Mouse (Mus musculus) limb, embryonic 10.5 days (tissue): ENCODE measurements around the gene Araf. TPM values are rescaled to one million over a fixed set of nuclear protein-coding genes. Genes with fewer than 3 reads are reported as not detected.

Experiments used
- DNase-seq: peaks from one replicate; pipeline ENCODE4 v3.0.0-alpha.2; 2017; ENCODE audit warnings: low spot score
- H3K27ac ChIP-seq: fragments of 300-500 bp; sonication (generic); 2 replicates; pipeline ENCODE4 v1.5.1; 2016; ENCODE audit warnings: mild to moderate bottlenecking
- H3K27me3 ChIP-seq: fragments of 300-500 bp; sonication (generic); 2 replicates; pipeline ENCODE4 v1.6.1; 2016; ENCODE audit warnings: low read depth, mild to moderate bottlenecking; ENCODE audit not compliant: poor library complexity, severe bottlenecking
- H3K36me3 ChIP-seq: fragments of 300-500 bp; sonication (generic); 2 replicates; pipeline ENCODE4 v1.6.1; 2016; ENCODE audit warnings: mild to moderate bottlenecking, moderate library complexity
- H3K4me1 ChIP-seq: fragments of 300-500 bp; sonication (generic); 2 replicates; pipeline ENCODE4 v1.6.1; 2016
- H3K4me3 ChIP-seq: fragments of 300-500 bp; sonication (generic); 2 replicates; pipeline ENCODE4 v1.5.1; 2016; ENCODE audit warnings: mild to moderate bottlenecking, moderate library complexity
- H3K9me3 ChIP-seq: fragments of 300-500 bp; sonication (generic); replicated peaks from 2 replicates; pipeline ENCODE4 v1.6.1; 2016; ENCODE audit warnings: mild to moderate bottlenecking
- WGBS: fragments of 180-500 bp; shearing (Covaris S2); methylation state at CpG from one replicate; pipeline ENCODE4 v1.1.7; 2016; 5-methylcytosine and 5-hydroxymethylcytosine counted together
- microRNA-seq: library from miRNA; unstranded; fragments of <30 nt; microRNA quantifications from one replicate; pipeline ENCODE4, GENCODE M21; 2017
- polyA plus RNA-seq: library from polyadenylated mRNA; unstranded; fragments of >200 nt; fragmentation: Nextera tagmentation; extraction: Ambion mirVana; gene quantifications from 2 replicates; pipeline ENCODE4 v1.2.1, GENCODE M21; 2016

The Araf gene
- polyA plus RNA-seq, 1 experiment from 2014 or later, result 96.4 TPM

DNA sequence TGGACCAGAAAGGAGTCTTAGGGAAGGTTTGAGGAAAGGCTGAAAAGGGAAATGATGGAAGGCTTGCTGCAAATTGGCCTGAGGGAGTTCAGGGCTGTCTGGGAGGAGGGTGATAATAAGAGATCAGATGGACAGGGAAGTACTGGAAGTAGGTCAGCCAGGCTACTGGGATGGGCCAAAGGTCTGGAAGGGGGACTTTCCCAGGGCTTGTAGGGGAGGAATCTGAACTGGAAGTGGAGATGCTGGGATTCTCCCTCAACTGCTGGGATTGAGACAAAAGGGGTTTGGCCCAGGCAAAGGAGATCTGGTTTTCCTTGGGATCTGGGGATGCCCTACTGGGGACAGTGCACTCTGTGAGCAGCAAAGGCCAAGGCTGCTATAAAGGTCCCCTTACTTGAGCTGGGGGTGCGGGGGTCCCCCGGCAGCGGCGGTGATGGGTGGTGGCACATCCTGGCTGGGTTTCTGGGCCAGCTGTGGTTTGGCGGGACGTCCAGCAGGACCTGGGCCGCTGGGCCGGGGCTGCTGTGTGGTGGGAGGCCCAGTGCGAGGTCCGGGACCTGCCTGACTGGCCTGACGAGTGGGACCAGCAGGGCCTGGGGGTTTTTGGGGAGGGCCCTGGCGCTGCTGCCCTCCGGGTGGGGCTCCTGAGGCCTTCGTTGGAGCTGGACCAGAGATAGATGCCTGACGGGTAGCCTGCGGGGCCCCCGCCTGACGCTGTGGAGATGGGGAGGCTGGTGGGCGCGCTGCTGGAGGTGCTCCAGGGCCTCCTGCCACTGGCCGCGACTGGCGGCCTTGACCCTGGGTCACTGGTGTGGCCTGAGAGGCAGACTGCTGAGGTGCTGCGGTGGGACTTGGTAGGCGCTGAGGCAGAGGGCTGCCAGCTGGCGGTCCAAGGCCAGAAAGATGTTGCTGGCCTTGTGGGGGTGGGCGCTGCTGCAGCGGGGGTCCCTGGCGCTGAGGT is 64.8 kb downstream of the Araf start:
- peak overlapping the region; percentile 37 for H3K27ac ChIP-seq
- H3K36me3 ChIP-seq, result peaks cover 19% of the 10 kb centered on the region
- WGBS, result 38% methylated on average over 29 of the region's 29 CpGs
- peaks cover 4% of the 10 kb centered on the region; the same call in 1 of the 2 replicates for H3K9me3 ChIP-seq
- H3K4me1 ChIP-seq, result peaks cover 11% of the 10 kb centered on the region
- no peak for DNase-seq
- H3K27me3 ChIP-seq, result no peaks in the 10 kb centered on the region
- no peak overlapping the region for H3K4me3 ChIP-seq

DNA sequence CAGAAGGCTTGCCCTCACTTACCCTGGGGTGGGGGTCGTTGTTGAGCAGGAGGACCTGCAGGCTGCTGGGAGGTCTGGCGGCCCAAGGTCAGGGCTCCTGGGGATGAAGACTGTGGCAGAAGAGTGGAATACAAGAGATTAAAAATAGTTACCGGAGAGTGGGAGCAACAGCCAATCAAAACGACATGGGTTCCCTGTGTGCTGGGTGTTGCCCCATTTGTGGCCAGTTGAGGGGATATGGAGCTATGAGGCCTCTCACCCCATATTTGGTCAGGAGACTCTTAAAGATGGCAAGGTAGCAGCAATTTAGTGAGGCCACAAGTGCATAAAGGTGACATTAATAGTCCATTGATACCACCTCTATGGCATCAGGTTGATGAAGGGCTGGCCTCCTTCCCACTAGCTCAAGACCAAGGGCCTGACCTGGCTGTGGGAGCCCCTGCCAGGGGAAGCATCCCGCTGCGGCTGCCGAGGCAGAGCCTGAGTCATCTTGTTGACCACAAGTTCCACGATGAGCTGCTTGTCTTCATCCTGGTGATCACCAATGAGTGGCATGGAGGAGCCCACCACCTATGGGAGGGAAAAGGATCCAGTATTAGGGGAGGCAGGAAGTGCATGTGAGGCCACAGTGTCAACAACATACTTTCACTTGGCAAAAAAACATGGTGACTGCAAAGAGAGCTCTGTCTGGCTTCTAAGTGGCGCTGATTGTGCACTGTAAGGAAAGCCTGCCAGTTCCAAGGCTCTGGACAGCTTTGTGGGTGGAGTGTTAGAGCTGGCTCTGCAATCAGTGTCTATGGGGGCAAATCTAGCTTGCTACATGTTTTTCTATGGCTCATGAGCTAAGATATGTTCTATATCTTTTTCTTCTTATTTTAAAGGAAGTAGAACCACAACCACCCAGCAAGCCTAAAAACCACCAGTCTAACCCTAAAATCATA is 65.8 kb downstream of the Araf start:
- Histone ChIP-seq H3K4me3 (no peak overlapping the region), H3K4me1 (peaks cover 11% of the 10 kb centered on the region), H3K27me3 (no peaks in the 10 kb centered on the region), H3K36me3 (peaks cover 9% of the 10 kb centered on the region), H3K9me3 (peaks cover 4% of the 10 kb centered on the region; the same call in 1 of the 2 replicates), H3K27ac (no peak overlapping the region)
- WGBS, result 90% methylated on average over 9 of the region's 9 CpGs
- DNase-seq, result no peak

DNA sequence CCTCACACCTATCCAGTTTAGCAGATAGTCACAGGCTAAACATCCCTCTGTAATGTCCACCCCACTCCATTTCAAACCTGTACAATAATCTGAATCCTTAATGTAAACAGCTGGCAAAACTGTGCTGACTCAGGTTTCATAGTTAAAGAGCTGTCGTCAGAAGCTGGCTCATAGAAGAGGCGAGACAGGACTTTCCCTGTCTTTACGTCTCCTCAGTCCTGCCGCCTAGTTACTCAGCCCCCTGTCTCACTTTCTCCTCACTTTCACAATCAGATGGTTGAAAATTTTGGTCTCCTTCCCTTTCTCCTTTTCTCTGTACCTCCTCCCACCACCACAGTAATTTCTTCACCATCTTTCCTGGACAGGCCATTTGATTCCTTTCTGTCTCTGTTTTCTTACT is 70.5 kb downstream of the Araf start:
- WGBS, result 69% methylated on average over 4 of the region's 4 CpGs
- H3K4me3 ChIP-seq, result no peak overlapping the region
- no peaks in the 10 kb centered on the region for H3K9me3 ChIP-seq
- H3K4me1 ChIP-seq, result peaks cover under 1% of the 10 kb centered on the region; the same call in 1 of the 2 replicates
- DNase-seq, result no peak
- no peak overlapping the region for H3K27ac ChIP-seq
- H3K27me3 ChIP-seq, result no peaks in the 10 kb centered on the region
- H3K36me3 ChIP-seq, result no peaks in the 10 kb centered on the region

DNA sequence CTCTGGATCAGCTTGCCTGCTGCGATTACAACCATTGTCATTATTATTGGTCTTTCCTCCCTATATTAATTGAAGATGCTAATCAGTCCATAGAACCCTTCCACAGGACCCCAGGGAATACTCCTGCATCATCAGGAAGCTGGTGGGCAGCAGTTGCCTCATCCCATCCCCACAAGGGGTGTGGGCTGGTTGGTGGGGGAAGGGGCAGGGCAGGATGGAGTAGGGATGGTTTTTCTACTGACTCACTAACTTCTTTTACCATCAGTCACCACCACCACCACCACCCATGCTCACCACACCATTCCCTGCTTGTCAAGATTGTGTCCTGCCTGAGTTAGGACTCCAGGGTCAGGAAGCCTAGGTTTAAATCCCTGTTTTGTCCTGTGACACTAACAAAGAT is 71.6 kb downstream of the Araf start:
- DNase-seq, result no peak
- Histone ChIP-seq H3K36me3 (no peaks in the 10 kb centered on the region), H3K4me3 (no peak overlapping the region), H3K4me1 (no peaks in the 10 kb centered on the region), H3K9me3 (no peaks in the 10 kb centered on the region), H3K27ac (no peak overlapping the region), H3K27me3 (no peaks in the 10 kb centered on the region)
- WGBS, result 89% methylated on average over 1 of the region's 1 CpGs

DNA sequence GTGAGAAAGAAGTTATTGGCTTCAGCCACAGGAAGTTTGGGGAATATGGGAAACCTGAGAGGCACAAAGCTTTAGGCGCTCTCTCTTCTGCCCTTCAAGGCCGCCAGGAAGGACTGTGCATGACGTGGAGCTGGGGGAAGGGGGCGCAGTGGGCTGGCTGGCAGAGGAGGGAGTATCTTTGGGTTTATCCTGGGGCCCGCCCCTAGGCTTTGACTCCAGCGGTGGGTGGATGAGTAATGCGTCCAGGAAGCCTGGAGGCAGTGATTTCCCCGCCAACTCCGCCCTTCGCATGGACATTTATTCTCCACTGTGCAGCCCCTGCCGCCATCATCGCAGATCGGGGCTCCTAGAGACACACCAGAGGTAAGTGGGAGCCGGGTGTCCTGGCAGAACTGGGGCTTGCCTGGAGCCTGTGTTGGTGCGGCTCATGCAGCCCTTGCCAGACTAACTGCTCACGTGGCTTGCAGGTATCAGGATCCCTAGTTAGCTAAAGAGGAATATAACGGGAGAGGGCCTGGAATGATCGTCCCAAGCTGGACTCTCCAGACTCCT is 72.4 kb downstream of the Araf start, which contains the start of gene Timp1:
Gene Timp1 (plus strand): TSS at position 205 of the 552 bp plus-strand sequence.
- no peaks in the 10 kb centered on the region for H3K36me3 ChIP-seq
- no peaks in the 10 kb centered on the region for H3K27me3 ChIP-seq
- H3K4me3 ChIP-seq, result peak within 1 kb of the TSS; percentile 47
- no peaks in the 10 kb centered on the region for H3K4me1 ChIP-seq
- H3K27ac ChIP-seq, result peak within 1 kb of the TSS; percentile 66
- H3K9me3 ChIP-seq, result no peaks in the 10 kb centered on the region
- DNase-seq, result peak; percentile 63
- 18% methylated on average over 18 of the region's 18 CpGs for WGBS

DNA sequence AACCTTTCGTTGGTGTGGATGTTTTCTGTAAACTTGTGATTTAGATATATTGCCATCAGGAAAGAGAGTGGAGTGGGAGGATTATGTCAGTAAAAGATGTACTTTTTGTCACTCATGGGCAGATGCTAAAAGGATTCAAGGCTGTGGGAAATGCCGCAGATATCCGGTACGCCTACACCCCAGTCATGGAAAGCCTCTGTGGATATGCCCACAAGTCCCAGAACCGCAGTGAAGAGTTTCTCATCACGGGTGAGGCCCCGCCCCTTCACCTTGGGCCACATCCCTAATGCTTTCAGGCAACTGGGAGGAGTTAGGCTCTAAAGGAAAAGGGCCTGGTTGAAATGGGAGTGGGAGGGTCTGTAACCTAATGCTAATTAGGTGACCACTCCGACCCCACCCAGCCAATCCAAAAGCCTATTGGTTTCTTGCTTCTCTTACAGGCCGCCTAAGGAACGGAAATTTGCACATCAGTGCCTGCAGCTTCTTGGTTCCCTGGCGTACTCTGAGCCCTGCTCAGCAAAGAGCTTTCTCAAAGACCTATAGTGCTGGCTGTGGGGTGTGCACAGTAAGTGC is 75.4 kb downstream of the Araf start:
- H3K4me3 ChIP-seq, result no peak overlapping the region
- WGBS, result 21% methylated on average over 11 of the region's 11 CpGs
- no peaks in the 10 kb centered on the region for H3K9me3 ChIP-seq
- no peaks in the 10 kb centered on the region for H3K27me3 ChIP-seq
- no peaks in the 10 kb centered on the region for H3K4me1 ChIP-seq
- H3K27ac ChIP-seq, result no peak overlapping the region
- H3K36me3 ChIP-seq, result no peaks in the 10 kb centered on the region
- DNase-seq, result no peak

DNA sequence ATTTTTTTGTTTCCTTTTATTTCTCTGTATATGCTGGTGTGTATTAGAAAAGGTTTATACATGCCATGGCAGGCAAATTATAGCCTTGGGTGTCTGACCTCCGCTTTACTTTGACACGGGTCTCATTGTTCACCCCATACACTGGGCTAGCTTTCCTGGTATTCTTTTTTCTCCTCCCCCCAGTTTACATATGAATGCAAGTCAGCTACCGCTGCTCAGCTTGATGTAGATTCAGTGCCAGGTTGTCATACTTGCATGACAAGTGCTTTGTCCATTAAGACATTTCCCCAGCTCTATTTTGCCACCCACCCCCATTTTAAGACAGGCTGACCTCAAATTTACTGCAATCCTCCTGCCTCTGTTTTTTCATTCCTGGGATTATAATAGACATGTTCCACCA is 77.6 kb downstream of the Araf start:
- WGBS, result 82% methylated on average over 3 of the region's 3 CpGs
- no peak overlapping the region for H3K4me3 ChIP-seq
- H3K36me3 ChIP-seq, result no peaks in the 10 kb centered on the region
- H3K27me3 ChIP-seq, result no peaks in the 10 kb centered on the region
- no peaks in the 10 kb centered on the region for H3K4me1 ChIP-seq
- DNase-seq, result no peak
- no peak overlapping the region for H3K27ac ChIP-seq
- no peaks in the 10 kb centered on the region for H3K9me3 ChIP-seq

DNA sequence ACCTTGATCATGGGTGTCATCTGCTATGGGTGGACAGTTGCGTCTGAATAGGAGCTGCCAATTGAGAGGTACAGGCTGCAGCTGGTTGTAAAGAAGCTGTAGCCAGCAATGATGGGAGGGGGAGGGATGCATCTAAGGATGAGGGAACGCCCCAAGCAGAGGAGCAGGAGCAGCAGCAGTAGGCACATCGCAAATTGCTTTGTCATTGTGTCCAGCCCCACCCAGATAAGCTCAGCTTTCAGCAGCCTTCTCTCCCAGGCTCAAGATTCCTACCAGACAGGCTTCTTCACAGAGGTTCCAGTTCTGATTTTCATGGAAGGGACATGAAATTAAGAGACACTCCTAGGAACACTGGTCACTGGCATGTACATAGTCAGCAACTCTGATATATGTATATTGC is 112.5 kb downstream of the Araf start:
- Histone ChIP-seq H3K4me3 (no peak overlapping the region), H3K4me1 (no peaks in the 10 kb centered on the region), H3K36me3 (no peaks in the 10 kb centered on the region), H3K9me3 (no peaks in the 10 kb centered on the region), H3K27me3 (no peaks in the 10 kb centered on the region), H3K27ac (no peak overlapping the region)
- 39% methylated on average over 3 of the region's 3 CpGs for WGBS
- no peak for DNase-seq

Small RNAs within 50 kb of the gene (microRNA-seq; reads per million reads assigned to microRNA genes)
- gene Gm24824 (not detected), gene Mir5617 (not detected)

Other genes with a start within 250 kb of the Araf start
- 0.20 and 0.21 TPM in 2 replicates for gene Rgn, start 248.0 kb upstream of the Araf start, polyA plus RNA-seq
- 110 and 111 TPM in 2 replicates for gene Rbm10, start 180.3 kb upstream of the Araf start, polyA plus RNA-seq
- gene Ndufb11, start 180.2 kb upstream of the Araf start, polyA plus RNA-seq, result 181 and 186 TPM in 2 replicates
- 228 and 240 TPM in 2 replicates for gene Uba1, start 139.5 kb upstream of the Araf start, polyA plus RNA-seq
- 124 and 134 TPM in 2 replicates for gene Cdk16, start 109.9 kb upstream of the Araf start, polyA plus RNA-seq
- 39.3 and 49.4 TPM in 2 replicates for gene Usp11, start 93.9 kb upstream of the Araf start, polyA plus RNA-seq
- 12.8 and 13.5 TPM in 2 replicates for gene Timp1, start 72.4 kb downstream of the Araf start, polyA plus RNA-seq
- 0.13 and 0.14 TPM in 2 replicates for gene Syn1, start 123.2 kb downstream of the Araf start, polyA plus RNA-seq
- gene Cfp, start 133.7 kb downstream of the Araf start, polyA plus RNA-seq, result 3.5 and 3.8 TPM in 2 replicates
- 13.8 and 17.7 TPM in 2 replicates for gene Elk1, start 152.8 kb downstream of the Araf start, polyA plus RNA-seq
- gene Uxt, start 164.2 kb downstream of the Araf start, polyA plus RNA-seq, result 65.6 and 68.2 TPM in 2 replicates